Mouse (Mus musculus) E14TG2a.4 (cell line): ENCODE data around the gene Pdk3.
A peak's percentile ranks its signal among the peaks of the same experiment; 100 is the strongest.

Experiments used
- H3K27me3 ChIP-seq: 2 replicates; pipeline ENCODE4 v1.6.1; 2014; ENCODE audit warnings: low read length, control low read depth; ENCODE audit not compliant: insufficient read depth
- H3K36me3 ChIP-seq: 2 replicates; pipeline ENCODE4 v1.6.1; 2014; ENCODE audit warnings: low read length, control low read depth; ENCODE audit not compliant: insufficient read depth
- H3K4me1 ChIP-seq: replicated peaks from 2 replicates; pipeline ENCODE4 v1.6.1; 2014; ENCODE audit warnings: low read depth, low read length, control low read depth
- H3K4me3 ChIP-seq: replicated peaks from 2 replicates; pipeline ENCODE4 v1.5.1; 2014; ENCODE audit warnings: mild to moderate bottlenecking, low read length
- H3K9me3 ChIP-seq: 2 replicates; pipeline ENCODE4 v1.6.1; 2014; ENCODE audit warnings: low read length, control low read depth
- CTCF ChIP-seq: conservative IDR thresholded peaks from 2 replicates; pipeline ENCODE4 v1.5.1; 2014; ENCODE audit warnings: low read length
- NANOG ChIP-seq: IDR thresholded peaks from 2 replicates; pipeline ENCODE4 v1.6.1; 2014; ENCODE audit warnings: borderline replicate concordance, low read length, mixed read lengths
- POU5F1 ChIP-seq: IDR thresholded peaks from 2 replicates; pipeline ENCODE4 v1.6.1; 2014; ENCODE audit warnings: low read length, borderline replicate concordance

Gene Pdk3

DNA sequence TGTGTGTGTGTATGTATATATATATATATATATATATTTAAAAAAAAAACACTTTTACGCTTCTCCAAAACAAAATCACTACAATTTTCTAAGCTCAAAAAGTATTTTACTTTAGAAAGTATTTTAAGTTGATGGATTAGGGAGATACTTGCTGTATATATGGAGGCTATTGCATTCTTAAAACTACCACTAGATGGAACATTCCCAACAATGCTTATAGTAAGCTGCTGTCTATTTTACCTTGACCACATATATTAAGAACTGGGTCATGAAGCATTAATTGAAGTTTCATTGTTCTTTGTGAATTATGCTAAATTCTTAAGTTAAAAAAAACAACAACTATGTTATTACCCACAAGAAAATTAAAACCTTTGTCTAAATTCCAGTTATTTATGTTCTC, 24.0 kb downstream of the Pdk3 start:
- Histone ChIP-seq H3K27me3 (no peaks in the 10 kb centered on the region), H3K9me3 (no peaks in the 10 kb centered on the region), H3K4me1 (no peaks in the 10 kb centered on the region), H3K4me3 (no peak overlapping the region), H3K36me3 (peaks cover 46% of the 10 kb centered on the region)
- peak; percentile 14 for TF ChIP-seq CTCF
- no peak for TF ChIP-seq POU5F1

DNA sequence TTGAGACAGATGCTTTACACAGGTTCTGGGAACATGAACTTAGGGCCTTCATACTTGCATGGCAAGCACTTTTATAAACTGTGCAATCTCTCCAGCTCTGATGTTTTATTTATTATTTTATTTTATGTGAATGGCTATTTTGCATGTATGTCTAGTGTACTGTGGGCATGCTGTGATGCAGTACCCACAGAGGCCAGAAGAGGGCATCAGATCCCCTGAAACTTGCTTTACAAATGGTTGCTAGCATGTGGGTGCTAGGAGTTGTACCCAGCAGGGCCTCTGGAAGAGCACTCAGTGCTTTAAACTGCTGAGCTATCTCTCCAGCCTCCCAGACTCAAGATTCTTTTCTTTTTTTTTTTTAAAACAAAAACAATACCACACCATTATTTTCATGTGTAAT, 38.8 kb downstream of the Pdk3 start:
- Histone ChIP-seq H3K36me3 (no peaks in the 10 kb centered on the region), H3K4me1 (no peaks in the 10 kb centered on the region), H3K4me3 (no peak overlapping the region), H3K27me3 (no peaks in the 10 kb centered on the region), H3K9me3 (no peaks in the 10 kb centered on the region)
- no peak for TF ChIP-seq POU5F1
- no peak for TF ChIP-seq NANOG
- peak; percentile 84 for TF ChIP-seq CTCF

GRCm38 (mm10) chrX:93789562-93789961, 42.4 kb downstream of the Pdk3 start:
- no peaks in the 10 kb centered on the region for H3K9me3 ChIP-seq
- H3K36me3 ChIP-seq = no peaks in the 10 kb centered on the region
- H3K27me3 ChIP-seq = no peaks in the 10 kb centered on the region
- H3K4me1 ChIP-seq = no peaks in the 10 kb centered on the region
- TF ChIP-seq CTCF (no peak), POU5F1 (no peak), NANOG (no peak)
- H3K4me3 ChIP-seq = no peak overlapping the region

- Histone ChIP-seq H3K4me3 (no peak overlapping the region), H3K4me1 (no peaks in the 10 kb centered on the region), H3K9me3 (no peaks in the 10 kb centered on the region), H3K27me3 (no peaks in the 10 kb centered on the region), H3K36me3 (peaks cover 29% of the 10 kb centered on the region; the same call in 1 of the 2 replicates)
- TF ChIP-seq POU5F1 (no peak), CTCF (no peak), NANOG (no peak)
Observed at GRCm38 (mm10) chrX:93760770-93761169, 71.2 kb downstream of the Pdk3 start.

GRCm38 (mm10) chrX:93756867-93757455, 75.0 kb downstream of the Pdk3 start:
- H3K4me1 ChIP-seq = no peaks in the 10 kb centered on the region
- no peaks in the 10 kb centered on the region for H3K27me3 ChIP-seq
- no peak for TF ChIP-seq POU5F1
- TF ChIP-seq NANOG = no peak
- no peak for TF ChIP-seq CTCF
- H3K9me3 ChIP-seq = no peaks in the 10 kb centered on the region
- no peak overlapping the region for H3K4me3 ChIP-seq
- peaks cover 10% of the 10 kb centered on the region; the same call in 1 of the 2 replicates for H3K36me3 ChIP-seq

GRCm38 (mm10) chrX:93755210-93755842, 76.7 kb downstream of the Pdk3 start:
- peaks cover 10% of the 10 kb centered on the region; the same call in 1 of the 2 replicates for H3K36me3 ChIP-seq
- H3K4me1 ChIP-seq = no peaks in the 10 kb centered on the region
- TF ChIP-seq CTCF (no peak), POU5F1 (no peak), NANOG (no peak)
- H3K27me3 ChIP-seq = no peaks in the 10 kb centered on the region
- no peak overlapping the region for H3K4me3 ChIP-seq
- H3K9me3 ChIP-seq = no peaks in the 10 kb centered on the region

- no peak for TF ChIP-seq NANOG
- TF ChIP-seq CTCF = no peak
- no peak for TF ChIP-seq POU5F1
- no peaks in the 10 kb centered on the region for H3K4me1 ChIP-seq
- no peaks in the 10 kb centered on the region for H3K27me3 ChIP-seq
- no peaks in the 10 kb centered on the region for H3K9me3 ChIP-seq
- H3K36me3 ChIP-seq = peaks cover 30% of the 10 kb centered on the region
- no peak overlapping the region for H3K4me3 ChIP-seq
Observed at GRCm38 (mm10) chrX:93750566-93750965, 81.4 kb downstream of the Pdk3 start.

DNA sequence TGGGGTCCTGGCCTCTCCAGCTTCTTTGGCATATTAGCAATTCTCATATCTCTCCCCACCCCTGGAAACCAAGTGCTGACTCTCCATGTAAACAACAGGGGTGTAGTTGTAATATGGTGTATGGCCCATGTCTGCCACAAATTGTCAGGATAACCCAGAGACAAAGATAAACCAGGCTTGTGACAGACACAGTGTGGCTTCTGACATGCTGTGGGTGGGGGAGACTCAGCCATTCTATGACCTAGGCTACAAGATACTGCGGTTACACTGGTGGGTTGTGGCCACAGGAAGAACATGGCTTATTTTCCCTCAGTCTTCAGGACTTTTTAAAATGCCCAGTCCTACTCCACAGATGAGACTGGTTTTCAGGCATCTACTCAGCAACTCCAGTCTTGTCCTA, 82.8 kb downstream of the Pdk3 start:
- no peaks in the 10 kb centered on the region for H3K27me3 ChIP-seq
- TF ChIP-seq NANOG (no peak), POU5F1 (no peak), CTCF (no peak)
- no peaks in the 10 kb centered on the region for H3K9me3 ChIP-seq

More for the DNA sequence above, 82.8 kb downstream of the Pdk3 start:
- no peaks in the 10 kb centered on the region for H3K4me1 ChIP-seq
- no peak overlapping the region for H3K4me3 ChIP-seq
- peaks cover 39% of the 10 kb centered on the region for H3K36me3 ChIP-seq
